Mouse (Mus musculus) heart, embryonic 15.5 days (tissue): Measurements from ENCODE around the gene Ttc28. TPM values are rescaled to one million over a fixed set of nuclear protein-coding genes. Genes with fewer than 3 reads are reported as not detected.
A peak's percentile ranks its signal among the peaks of the same experiment; 100 is the strongest.

Experiments used
- ATAC-seq: fragments of 200-750 bp; cut with Nextera tagmentation; replicated peaks from 2 replicates; pipeline ENCODE4 v1.8.0; 2017; ENCODE audit warnings: low read depth, moderate TSS enrichment; ENCODE audit not compliant: insufficient number of reproducible peaks, insufficient read depth, low FRiP score
- H3K27ac ChIP-seq: fragments of 300-500 bp; sonication (generic); 2 replicates; pipeline ENCODE4 v1.5.1; 2015; ENCODE audit warnings: mild to moderate bottlenecking, inconsistent platforms
- H3K27me3 ChIP-seq: fragments of 300-500 bp; sonication (generic); 2 replicates; pipeline ENCODE4 v1.6.1; 2015; ENCODE audit warnings: inconsistent platforms
- H3K36me3 ChIP-seq: fragments of 300-500 bp; sonication (generic); 2 replicates; pipeline ENCODE4 v1.6.1; 2015; ENCODE audit warnings: mild to moderate bottlenecking, inconsistent platforms
- H3K4me1 ChIP-seq: fragments of 300-500 bp; sonication (generic); replicated peaks from 2 replicates; pipeline ENCODE4 v1.6.1; 2015; ENCODE audit warnings: inconsistent platforms
- H3K4me2 ChIP-seq: fragments of 300-500 bp; sonication (generic); 2 replicates; pipeline ENCODE4 v1.6.1; 2015; ENCODE audit warnings: inconsistent platforms, mild to moderate bottlenecking, moderate library complexity
- H3K4me3 ChIP-seq: fragments of 300-500 bp; sonication (generic); 2 replicates; pipeline ENCODE4 v1.5.1; 2015; ENCODE audit warnings: mild to moderate bottlenecking, inconsistent platforms
- H3K9ac ChIP-seq: fragments of 300-500 bp; sonication (generic); 2 replicates; pipeline ENCODE4 v1.6.1; 2015; ENCODE audit warnings: mild to moderate bottlenecking, inconsistent platforms
- H3K9me3 ChIP-seq: fragments of 300-500 bp; sonication (generic); replicated peaks from 2 replicates; pipeline ENCODE4 v1.6.1; 2016; ENCODE audit warnings: inconsistent platforms
- WGBS: fragments of 180-500 bp; shearing (Covaris S2); methylation state at CpG from one replicate; pipeline ENCODE4 v1.1.7; 2015; ENCODE audit warnings: mixed read lengths; 5-methylcytosine and 5-hydroxymethylcytosine counted together
- polyA plus RNA-seq: library from polyadenylated mRNA; unstranded; fragments of >200 nt; fragmentation: Nextera tagmentation; extraction: Ambion mirVana; gene quantifications from 2 replicates; pipeline ENCODE4 v1.2.1, GENCODE M21; 2015

The Ttc28 gene
- polyA plus RNA-seq, 1 experiment from 2014 or later: 5.8 TPM

DNA sequence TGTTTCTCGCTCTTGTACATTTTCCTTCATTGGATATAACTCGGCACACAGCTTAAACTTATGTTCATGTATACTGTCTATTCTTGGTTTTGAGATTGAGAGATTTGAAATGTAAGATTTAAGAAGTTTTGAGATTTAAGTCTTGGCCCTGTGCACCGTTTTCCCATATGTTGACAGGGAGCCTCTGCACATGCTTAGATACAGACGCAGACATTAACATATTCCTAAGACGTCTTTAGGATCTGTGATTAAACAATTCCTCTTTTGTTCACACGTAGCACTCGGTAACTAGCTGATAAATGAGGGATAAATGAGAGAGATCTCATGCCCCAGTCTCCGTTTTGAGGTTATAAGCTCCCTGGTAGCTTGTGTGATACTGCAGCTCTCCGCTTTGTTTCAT is 174.8 kb downstream of the Ttc28 start:
- H3K9me3 ChIP-seq: no peaks in the 10 kb centered on the region
- WGBS: 62% methylated on average over 9 of the region's 9 CpGs
- peaks cover 33% of the 10 kb centered on the region for H3K4me1 ChIP-seq
- peaks cover 39% of the 10 kb centered on the region for H3K27me3 ChIP-seq
- H3K27ac ChIP-seq: no peak overlapping the region
- H3K4me2 ChIP-seq: no peak overlapping the region
- H3K9ac ChIP-seq: no peak overlapping the region
- no peak overlapping the region for H3K4me3 ChIP-seq
- H3K36me3 ChIP-seq: no peaks in the 10 kb centered on the region
- ATAC-seq: no peak

- 62% methylated on average over 17 of the region's 17 CpGs for WGBS
- no peak for ATAC-seq
- Histone ChIP-seq H3K27ac (no peak overlapping the region), H3K9me3 (no peaks in the 10 kb centered on the region), H3K9ac (no peak overlapping the region), H3K4me3 (no peak overlapping the region), H3K27me3 (peaks cover 40% of the 10 kb centered on the region), H3K4me2 (no peak overlapping the region), H3K4me1 (peaks cover 33% of the 10 kb centered on the region), H3K36me3 (no peaks in the 10 kb centered on the region)
These were observed 175.3 kb downstream of the Ttc28 start for GRCm38 (mm10) chr5:111054848-111055428.

GRCm38 (mm10) chr5:111055507-111055906 is 175.9 kb downstream of the Ttc28 start:
- Histone ChIP-seq H3K9me3 (no peaks in the 10 kb centered on the region), H3K4me2 (no peak overlapping the region), H3K27me3 (peaks cover 42% of the 10 kb centered on the region), H3K9ac (no peak overlapping the region), H3K27ac (no peak overlapping the region), H3K4me1 (peaks cover 33% of the 10 kb centered on the region), H3K4me3 (no peak overlapping the region), H3K36me3 (no peaks in the 10 kb centered on the region)
- ATAC-seq: no peak
- WGBS: 62% methylated on average over 8 of the region's 8 CpGs

- peaks cover 33% of the 10 kb centered on the region for H3K4me1 ChIP-seq
- H3K27me3 ChIP-seq: peaks cover 47% of the 10 kb centered on the region
These were observed 177.5 kb downstream of the Ttc28 start for GRCm38 (mm10) chr5:111057084-111057483.

DNA sequence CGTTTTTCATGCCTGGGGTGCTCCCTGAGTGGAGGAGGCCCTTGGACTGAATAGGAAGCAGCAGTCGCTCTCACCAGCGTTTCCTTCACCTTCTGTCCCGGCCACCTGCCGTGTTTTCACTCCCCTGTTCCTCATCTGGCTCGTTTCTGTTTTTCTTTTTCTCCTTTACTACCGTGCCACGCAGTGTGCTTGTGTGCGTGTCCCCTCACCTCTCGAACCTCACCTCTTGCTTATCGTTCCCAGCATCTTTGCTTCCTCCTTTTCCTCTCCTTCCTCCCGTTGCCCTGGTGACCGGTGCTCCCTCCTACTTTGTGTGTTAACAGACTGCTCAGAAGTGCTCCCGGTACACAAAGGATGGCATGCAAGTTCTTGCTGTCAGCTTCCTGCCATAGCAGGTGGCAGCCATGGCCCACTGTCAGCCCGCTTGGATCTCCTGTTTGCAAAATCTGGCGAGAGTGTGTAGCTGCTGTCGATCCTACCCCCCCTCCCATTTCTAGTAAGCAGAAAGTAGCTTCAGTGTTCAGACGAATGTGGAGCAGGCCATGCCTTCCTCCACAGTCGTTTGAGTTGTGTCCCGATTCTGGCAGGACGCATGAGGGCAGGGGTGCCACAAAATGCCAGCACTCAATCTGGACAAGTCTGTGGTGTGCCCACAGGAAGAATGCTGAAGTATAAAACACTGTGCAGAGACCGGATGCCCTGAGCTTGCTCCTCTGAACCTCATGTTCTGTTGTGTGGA is 179.0 kb downstream of the Ttc28 start:
- no peak overlapping the region for H3K9ac ChIP-seq
- peaks cover 37% of the 10 kb centered on the region for H3K27me3 ChIP-seq
- peaks cover 30% of the 10 kb centered on the region for H3K4me1 ChIP-seq
- no peak overlapping the region for H3K4me3 ChIP-seq
- 0 out of 2 replicates have a peak overlapping the region, but pooled peaks have one; percentile 5 for H3K4me2 ChIP-seq
- no peak for ATAC-seq
- WGBS: 72% methylated on average over 22 of the region's 22 CpGs
- no peaks in the 10 kb centered on the region for H3K9me3 ChIP-seq
- H3K36me3 ChIP-seq: no peaks in the 10 kb centered on the region
- H3K27ac ChIP-seq: no peak overlapping the region

More at GRCm38 (mm10) chr5:111057084-111057483, 177.5 kb downstream of the Ttc28 start:
- peak; percentile 69; the same call in 1 of the 2 replicates for ATAC-seq
- no peaks in the 10 kb centered on the region for H3K36me3 ChIP-seq
- WGBS: 49% methylated on average over 7 of the region's 7 CpGs
- no peak overlapping the region for H3K4me3 ChIP-seq
- H3K27ac ChIP-seq: no peak overlapping the region
- no peaks in the 10 kb centered on the region for H3K9me3 ChIP-seq
- no peak overlapping the region for H3K4me2 ChIP-seq
- no peak overlapping the region for H3K9ac ChIP-seq

- Histone ChIP-seq H3K27ac (no peak overlapping the region), H3K4me2 (0 out of 2 replicates have a peak overlapping the region, but pooled peaks have one; percentile 5), H3K4me3 (no peak overlapping the region), H3K27me3 (peaks cover 35% of the 10 kb centered on the region), H3K4me1 (peaks cover 28% of the 10 kb centered on the region), H3K9ac (no peak overlapping the region), H3K36me3 (no peaks in the 10 kb centered on the region), H3K9me3 (no peaks in the 10 kb centered on the region)
- WGBS: 65% methylated on average over 11 of the region's 11 CpGs
- ATAC-seq: no peak
These were observed 179.7 kb downstream of the Ttc28 start for GRCm38 (mm10) chr5:111059140-111059921.

DNA sequence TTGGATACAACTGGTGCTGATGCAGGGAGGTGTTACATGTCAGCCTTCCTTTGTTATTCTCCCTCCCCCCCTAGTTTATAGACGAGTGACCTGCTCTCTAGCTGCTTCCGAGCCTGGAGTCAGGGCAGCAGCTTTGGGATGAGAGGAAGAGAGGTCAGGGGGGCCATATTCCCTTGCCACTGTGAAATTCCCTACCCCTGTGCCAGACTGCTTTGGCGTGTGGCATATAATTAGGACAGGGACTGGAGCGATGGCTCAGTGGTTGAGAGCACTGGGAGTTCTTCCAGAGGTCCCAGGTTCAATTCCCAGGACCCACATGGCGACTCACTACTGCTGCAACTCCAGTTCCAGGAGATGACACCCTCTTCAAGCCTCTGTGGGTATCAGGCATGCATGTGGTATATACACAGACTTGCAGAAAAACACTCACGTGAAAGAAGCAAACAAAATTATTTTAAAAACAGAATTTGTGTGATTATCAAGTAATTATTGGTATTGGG is 180.7 kb downstream of the Ttc28 start:
- ATAC-seq: no peak

GRCm38 (mm10) chr5:111063155-111063554 is 183.6 kb downstream of the Ttc28 start:
- no peak for ATAC-seq
- no peak overlapping the region for H3K27ac ChIP-seq
- no peaks in the 10 kb centered on the region for H3K9me3 ChIP-seq
- WGBS: 85% methylated on average over 3 of the region's 3 CpGs
- H3K4me1 ChIP-seq: peaks cover 6% of the 10 kb centered on the region
- H3K9ac ChIP-seq: no peak overlapping the region
- H3K4me2 ChIP-seq: no peak overlapping the region
- H3K4me3 ChIP-seq: no peak overlapping the region
- no peaks in the 10 kb centered on the region for H3K36me3 ChIP-seq
- peaks cover 24% of the 10 kb centered on the region for H3K27me3 ChIP-seq

More for the DNA sequence above, 180.7 kb downstream of the Ttc28 start:
- peaks cover 19% of the 10 kb centered on the region for H3K4me1 ChIP-seq
- H3K4me2 ChIP-seq: no peak overlapping the region
- H3K4me3 ChIP-seq: no peak overlapping the region
- H3K27me3 ChIP-seq: peaks cover 32% of the 10 kb centered on the region
- H3K36me3 ChIP-seq: no peaks in the 10 kb centered on the region
- no peak overlapping the region for H3K9ac ChIP-seq
- no peaks in the 10 kb centered on the region for H3K9me3 ChIP-seq
- 77% methylated on average over 6 of the region's 6 CpGs for WGBS
- H3K27ac ChIP-seq: no peak overlapping the region

DNA sequence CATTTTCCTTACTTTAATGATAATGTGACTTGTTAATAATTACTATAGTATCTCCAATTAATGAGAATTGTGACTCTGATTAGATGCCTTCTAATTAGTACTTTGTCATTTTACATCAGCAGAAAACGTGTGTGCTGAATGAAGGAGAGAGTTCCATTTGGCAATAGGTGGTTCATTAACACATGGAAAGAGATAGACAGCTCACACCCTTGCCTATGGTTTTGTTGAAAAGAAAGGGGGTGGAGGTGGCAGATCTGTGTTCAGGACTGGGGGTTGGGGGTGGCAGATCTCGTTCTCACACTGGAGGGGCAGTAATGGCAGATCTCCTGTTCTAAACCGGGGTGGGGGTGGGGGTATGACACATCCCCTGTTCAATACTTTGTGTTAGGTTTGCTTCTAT is 184.4 kb downstream of the Ttc28 start:
- WGBS: 81% methylated on average over 3 of the region's 3 CpGs

DNA sequence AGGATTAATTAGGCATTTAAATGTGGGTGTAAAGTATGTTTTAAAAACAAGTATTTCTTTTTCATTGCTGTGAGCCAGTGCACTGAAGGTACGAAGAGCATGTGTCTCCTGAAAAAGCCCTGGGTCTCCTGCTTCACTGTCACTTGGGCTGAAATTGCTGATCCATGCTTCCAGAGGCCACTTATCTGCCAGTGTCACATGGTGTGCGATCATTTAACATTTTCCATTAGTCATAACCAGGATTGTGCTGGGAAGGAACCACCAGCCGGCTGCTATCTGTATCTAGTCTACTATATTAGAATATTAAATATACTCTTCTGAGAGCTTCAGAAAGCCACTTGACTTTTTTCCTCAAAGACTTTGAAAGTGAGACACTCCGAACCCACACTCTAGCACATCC is 186.2 kb downstream of the Ttc28 start:
- Histone ChIP-seq H3K9ac (no peak overlapping the region), H3K36me3 (no peaks in the 10 kb centered on the region), H3K4me2 (no peak overlapping the region), H3K27ac (no peak overlapping the region), H3K9me3 (no peaks in the 10 kb centered on the region), H3K27me3 (peaks cover 19% of the 10 kb centered on the region; the same call in 1 of the 2 replicates), H3K4me1 (no peaks in the 10 kb centered on the region), H3K4me3 (no peak overlapping the region)
- no peak for ATAC-seq
- 67% methylated on average over 4 of the region's 4 CpGs for WGBS

More for the DNA sequence above, 184.4 kb downstream of the Ttc28 start:
- Histone ChIP-seq H3K36me3 (no peaks in the 10 kb centered on the region), H3K27me3 (peaks cover 24% of the 10 kb centered on the region), H3K9me3 (no peaks in the 10 kb centered on the region), H3K9ac (no peak overlapping the region), H3K4me2 (no peak overlapping the region), H3K4me3 (no peak overlapping the region), H3K27ac (no peak overlapping the region), H3K4me1 (peaks cover under 1% of the 10 kb centered on the region; the same call in 1 of the 2 replicates)
- ATAC-seq: no peak

GRCm38 (mm10) chr5:111069503-111069902 is 189.9 kb downstream of the Ttc28 start:
- Histone ChIP-seq H3K27me3 (peaks cover 12% of the 10 kb centered on the region; the same call in 1 of the 2 replicates), H3K9me3 (no peaks in the 10 kb centered on the region), H3K4me3 (no peak overlapping the region), H3K4me2 (no peak overlapping the region), H3K27ac (no peak overlapping the region), H3K36me3 (no peaks in the 10 kb centered on the region), H3K9ac (no peak overlapping the region), H3K4me1 (peaks cover 10% of the 10 kb centered on the region)
- ATAC-seq: no peak
- 88% methylated on average over 5 of the region's 5 CpGs for WGBS
